Mouse (Mus musculus) midbrain, embryonic 10.5 days (tissue): ENCODE data around the gene Megf11. TPM values are rescaled to one million over a fixed set of nuclear protein-coding genes. Genes with fewer than 3 reads are reported as not detected.
"Not testable (repeated sequence)": the region's sequence is repeated elsewhere in the genome, so short reads cannot be mapped to it uniquely, and the experiment has no call there.

ENCODE experiments used
- DNase-seq: peaks from one replicate; pipeline ENCODE4 v3.0.0-alpha.2; 2017; ENCODE audit warnings: low spot score
- H3K27ac ChIP-seq: fragments of 300-500 bp; sonication (generic); replicated peaks from 2 replicates; pipeline ENCODE4 v1.5.1; 2016; ENCODE audit warnings: mild to moderate bottlenecking
- H3K27me3 ChIP-seq: fragments of 300-500 bp; sonication (generic); 2 replicates; pipeline ENCODE4 v1.6.1; 2016; ENCODE audit warnings: low read depth, mild to moderate bottlenecking; ENCODE audit not compliant: poor library complexity, severe bottlenecking
- H3K36me3 ChIP-seq: fragments of 300-500 bp; sonication (generic); 2 replicates; pipeline ENCODE4 v1.6.1; 2016; ENCODE audit warnings: mild to moderate bottlenecking, moderate library complexity
- H3K4me1 ChIP-seq: fragments of 300-500 bp; sonication (generic); 2 replicates; pipeline ENCODE4 v1.6.1; 2016
- H3K4me3 ChIP-seq: fragments of 300-500 bp; sonication (generic); 2 replicates; pipeline ENCODE4 v1.5.1; 2016; ENCODE audit warnings: mild to moderate bottlenecking, moderate library complexity
- H3K9me3 ChIP-seq: fragments of 300-500 bp; sonication (generic); replicated peaks from 2 replicates; pipeline ENCODE4 v1.6.1; 2016; ENCODE audit warnings: mild to moderate bottlenecking
- WGBS: fragments of 180-500 bp; shearing (Covaris S2); methylation state at CpG from one replicate; pipeline ENCODE4 v1.1.7; 2016; 5-methylcytosine and 5-hydroxymethylcytosine counted together
- polyA plus RNA-seq: library from polyadenylated mRNA; unstranded; fragments of >200 nt; fragmentation: Nextera tagmentation; extraction: Ambion mirVana; gene quantifications from 2 replicates; pipeline ENCODE4 v1.2.1, GENCODE M21; 2016

Megf11 gene
- polyA plus RNA-seq, 1 experiment from 2014 or later, result 1.3 TPM

DNA sequence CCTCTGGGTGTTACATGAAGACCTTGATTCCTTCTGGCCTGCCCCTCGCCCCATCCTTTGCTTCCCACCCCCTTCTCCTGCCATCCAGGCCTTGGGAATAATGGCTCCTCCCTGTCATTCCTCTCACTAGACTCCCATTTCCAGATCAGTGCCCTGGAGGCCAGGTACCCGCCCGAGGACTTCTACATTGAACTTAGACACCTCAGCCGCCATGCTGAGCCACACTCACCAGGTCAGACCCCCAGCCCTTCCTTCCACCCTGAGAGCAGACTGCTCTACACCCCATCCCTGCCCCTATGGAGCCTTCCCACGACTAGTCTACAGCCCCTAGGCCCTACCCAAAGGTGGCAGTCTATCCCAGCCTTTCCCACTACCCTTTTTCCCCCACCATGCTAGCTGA, 312.3 kb downstream of the Megf11 start:
- Histone ChIP-seq H3K4me3 (no peak overlapping the region), H3K9me3 (no peaks in the 10 kb centered on the region), H3K36me3 (peaks cover 20% of the 10 kb centered on the region), H3K4me1 (no peaks in the 10 kb centered on the region), H3K27me3 (no peaks in the 10 kb centered on the region), H3K27ac (no peak overlapping the region)
- 80% methylated on average over 5 of the region's 5 CpGs for WGBS
- DNase-seq, result no peak

DNA sequence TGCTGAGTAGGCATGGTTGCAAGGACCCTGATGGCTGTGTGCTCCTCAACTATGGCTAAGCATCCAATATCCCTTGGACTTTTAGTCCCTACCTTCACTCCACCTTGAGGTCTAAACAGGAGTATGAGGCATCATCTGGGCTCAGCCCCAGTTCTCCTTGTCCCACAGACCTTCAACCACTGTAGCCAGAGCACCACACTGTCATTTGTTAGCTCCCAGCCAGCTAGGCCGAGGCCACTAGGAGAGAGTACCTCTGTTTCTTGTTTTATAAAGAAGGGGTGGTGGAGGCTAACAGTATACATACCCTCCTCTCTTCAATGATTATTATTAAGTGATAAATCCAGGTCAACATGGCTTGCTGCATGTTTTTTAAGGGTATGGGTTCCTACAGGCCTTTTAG, 313.2 kb downstream of the Megf11 start:
- WGBS, result 86% methylated on average over 1 of the region's 1 CpGs
- H3K36me3 ChIP-seq, result peaks cover 20% of the 10 kb centered on the region
- H3K4me1 ChIP-seq, result no peaks in the 10 kb centered on the region
- H3K27me3 ChIP-seq, result no peaks in the 10 kb centered on the region
- no peaks in the 10 kb centered on the region for H3K9me3 ChIP-seq
- no peak overlapping the region for H3K4me3 ChIP-seq
- no peak for DNase-seq
- no peak overlapping the region for H3K27ac ChIP-seq

DNA sequence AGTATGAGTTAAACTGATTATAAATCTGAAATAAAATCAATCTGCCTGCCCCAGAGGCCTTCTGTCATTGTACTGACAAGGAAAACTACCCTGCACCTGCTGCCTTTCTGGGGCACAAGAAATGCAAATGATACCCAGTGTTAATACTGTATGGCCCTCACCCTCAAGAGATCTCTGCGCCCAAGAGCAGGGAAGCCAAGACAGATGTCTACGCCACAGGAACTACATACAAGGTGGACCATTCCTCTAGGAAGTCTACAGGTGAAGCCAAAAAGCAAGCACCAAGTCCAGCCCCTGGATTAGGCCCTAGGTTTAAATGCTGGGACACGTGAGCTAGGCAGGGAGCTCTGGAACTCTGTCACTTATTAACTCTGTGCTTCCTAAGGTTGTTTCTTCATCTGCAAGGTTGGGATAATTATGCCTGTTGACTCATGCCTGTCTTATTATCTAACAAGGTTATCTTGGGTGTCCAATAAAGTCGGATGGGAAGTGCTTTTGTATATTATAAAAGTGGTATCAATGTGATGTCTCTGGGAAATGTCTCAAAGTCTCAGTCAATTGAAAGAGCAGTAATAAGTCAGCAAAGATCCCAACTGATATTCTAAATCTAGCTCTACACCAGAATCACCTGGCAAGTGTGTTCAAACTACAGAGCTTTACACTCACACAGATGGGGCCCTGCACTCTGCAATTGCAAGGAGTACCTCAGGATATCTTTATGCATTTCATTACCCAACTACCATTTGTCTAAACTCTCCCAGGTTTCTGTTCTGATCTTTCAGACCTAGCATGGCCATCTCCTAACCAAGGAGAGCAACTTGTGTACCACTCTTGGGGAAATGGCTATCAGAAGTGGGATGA, 315.3 kb downstream of the Megf11 start:
- H3K4me3 ChIP-seq, result no peak overlapping the region
- DNase-seq, result no peak
- H3K27me3 ChIP-seq, result no peaks in the 10 kb centered on the region
- peaks cover 16% of the 10 kb centered on the region; the same call in 1 of the 2 replicates for H3K36me3 ChIP-seq
- WGBS, result 87% methylated on average over 4 of the region's 4 CpGs
- H3K4me1 ChIP-seq, result no peaks in the 10 kb centered on the region
- no peaks in the 10 kb centered on the region for H3K9me3 ChIP-seq
- no peak overlapping the region for H3K27ac ChIP-seq

DNA sequence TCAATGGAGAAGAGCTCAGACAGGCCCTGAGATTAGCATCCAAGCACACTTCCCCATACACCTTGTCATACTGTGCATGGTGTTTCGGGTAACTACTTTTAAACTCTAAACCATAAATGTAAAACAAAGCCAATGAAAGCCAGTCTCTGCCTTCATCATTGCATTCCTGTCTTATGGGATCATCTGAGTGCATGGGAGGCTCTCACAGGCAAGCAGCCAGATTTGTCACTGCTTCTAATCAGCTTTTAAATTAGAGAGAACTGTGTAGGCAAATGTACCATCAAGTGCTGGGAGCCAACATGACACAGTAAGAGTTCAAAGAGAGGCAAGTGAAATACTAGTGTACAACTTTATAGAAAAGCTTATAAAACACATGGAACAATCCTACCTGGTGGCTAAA, 316.2 kb downstream of the Megf11 start:
- DNase-seq, result no peak
- WGBS, result 82% methylated on average over 1 of the region's 1 CpGs
- Histone ChIP-seq H3K27ac (no peak overlapping the region), H3K4me1 (no peaks in the 10 kb centered on the region), H3K9me3 (no peaks in the 10 kb centered on the region), H3K36me3 (peaks cover 16% of the 10 kb centered on the region; the same call in 1 of the 2 replicates), H3K27me3 (no peaks in the 10 kb centered on the region), H3K4me3 (no peak overlapping the region)

DNA sequence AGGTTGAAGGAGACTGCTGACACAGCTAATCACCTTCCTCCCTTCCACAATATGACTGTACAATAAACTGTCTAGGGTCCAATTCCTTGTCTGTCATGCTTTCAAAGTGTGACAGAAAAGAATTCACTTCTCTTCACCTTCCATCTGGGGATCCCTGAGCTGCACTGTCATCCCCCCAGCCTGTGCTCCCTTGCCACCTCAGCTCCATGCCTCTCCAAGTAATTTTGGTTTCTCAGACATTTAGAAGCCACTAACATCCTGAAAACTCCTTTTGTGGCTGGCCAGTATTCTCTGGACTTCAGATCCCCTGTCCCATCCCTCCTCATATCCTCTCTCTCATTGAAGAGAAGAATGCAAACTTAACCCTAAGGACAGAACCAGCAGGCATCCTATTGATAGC, 317.0 kb downstream of the Megf11 start:
- Histone ChIP-seq H3K27me3 (no peaks in the 10 kb centered on the region), H3K4me1 (no peaks in the 10 kb centered on the region), H3K36me3 (peaks cover 13% of the 10 kb centered on the region; the same call in 1 of the 2 replicates), H3K4me3 (no peak overlapping the region), H3K27ac (no peak overlapping the region), H3K9me3 (no peaks in the 10 kb centered on the region)
- no peak for DNase-seq

DNA sequence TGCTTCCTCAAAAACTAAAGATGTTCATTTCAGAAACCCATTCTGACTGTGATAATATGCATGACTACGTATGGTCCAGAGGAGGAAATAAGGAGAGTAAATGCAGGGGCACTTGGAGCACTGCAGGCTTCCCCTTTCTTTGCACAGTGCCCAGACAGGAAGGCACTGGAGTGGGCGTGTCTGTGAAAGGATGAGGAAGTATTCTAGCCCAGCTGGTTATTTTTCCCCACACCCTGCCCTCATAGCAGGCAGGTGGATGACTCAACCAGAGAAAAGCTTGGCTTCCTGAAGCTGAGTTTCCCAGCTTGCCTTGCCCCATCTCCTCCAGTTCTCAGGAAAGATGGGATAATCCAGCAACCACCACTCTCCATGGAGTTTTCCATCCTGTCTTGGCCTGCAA, 317.5 kb downstream of the Megf11 start:
- DNase-seq, result no peak

DNA sequence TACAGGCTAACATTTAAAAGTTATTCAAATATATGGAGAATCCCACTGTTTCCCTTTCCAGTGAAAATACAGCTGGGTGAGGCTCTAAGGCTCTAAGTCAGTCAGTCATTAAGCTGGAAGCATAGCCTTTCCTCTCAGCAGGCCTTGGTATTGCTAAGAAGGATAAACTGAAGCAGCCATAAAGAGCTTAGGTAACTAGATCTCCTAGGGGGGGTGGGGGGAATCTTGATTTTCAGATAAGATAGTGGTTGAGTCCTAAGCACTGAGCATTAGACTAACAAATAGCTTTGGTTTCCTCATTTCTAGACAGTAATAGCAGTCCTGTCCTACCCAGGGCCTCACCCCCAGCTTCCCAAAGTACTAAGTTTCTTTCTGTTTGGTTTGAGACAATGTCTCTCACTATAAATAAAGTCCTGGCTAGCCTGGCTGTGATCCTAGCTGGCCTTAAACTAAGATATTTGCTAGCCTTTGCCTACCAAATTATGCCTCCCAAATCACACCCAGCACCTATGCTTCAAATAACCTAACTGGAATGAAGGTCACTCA, 318.1 kb downstream of the Megf11 start:
- no peak overlapping the region for H3K27ac ChIP-seq
- H3K4me1 ChIP-seq, result no peaks in the 10 kb centered on the region
- H3K9me3 ChIP-seq, result no peaks in the 10 kb centered on the region
- no peaks in the 10 kb centered on the region for H3K27me3 ChIP-seq
- no peak for DNase-seq
- H3K36me3 ChIP-seq, result peaks cover 21% of the 10 kb centered on the region
- no peak overlapping the region for H3K4me3 ChIP-seq

More for the DNA sequence above, 317.5 kb downstream of the Megf11 start:
- H3K4me1 ChIP-seq, result no peaks in the 10 kb centered on the region
- H3K27me3 ChIP-seq, result no peaks in the 10 kb centered on the region
- no peak overlapping the region for H3K27ac ChIP-seq
- no peaks in the 10 kb centered on the region for H3K9me3 ChIP-seq
- H3K36me3 ChIP-seq, result peaks cover 17% of the 10 kb centered on the region
- WGBS, result 79% methylated on average over 2 of the region's 2 CpGs
- H3K4me3 ChIP-seq, result no peak overlapping the region

DNA sequence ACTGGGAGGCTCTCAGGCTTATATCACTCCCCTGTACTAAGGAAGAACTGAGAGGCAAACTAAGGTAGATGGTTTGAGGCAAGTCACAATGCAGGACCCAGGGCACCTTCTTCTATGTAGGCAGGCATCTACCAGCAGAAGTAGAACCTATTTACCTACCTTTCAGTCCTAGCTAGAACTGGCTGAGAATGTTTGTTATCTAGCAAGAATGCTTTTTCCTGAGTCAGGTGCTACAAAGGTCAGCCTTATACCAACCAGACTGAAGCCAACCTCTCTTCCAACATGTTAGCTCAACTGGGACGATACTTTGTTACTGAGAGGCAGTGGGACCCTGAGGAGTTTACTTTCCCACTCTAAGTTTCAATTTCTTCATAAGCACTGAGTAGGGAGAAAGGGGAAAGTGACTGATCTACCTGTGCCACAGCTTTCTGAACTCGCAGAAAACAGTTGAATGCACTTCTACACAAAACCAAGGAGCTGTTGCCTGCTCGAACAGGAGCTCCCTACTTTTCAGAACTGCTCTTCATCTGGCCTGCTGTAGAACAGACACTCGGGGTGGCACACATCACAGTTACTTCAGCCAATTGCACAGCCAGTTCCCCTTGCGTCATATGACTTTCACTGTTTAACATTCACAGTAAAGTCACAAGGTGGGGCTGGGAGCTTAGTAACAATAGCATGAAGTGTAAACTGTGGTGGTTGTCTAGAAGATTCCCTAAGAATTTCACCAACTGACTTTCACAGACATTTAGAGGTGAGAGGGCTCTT, 318.8 kb downstream of the Megf11 start:
- Histone ChIP-seq H3K4me3 (no peak overlapping the region), H3K4me1 (no peaks in the 10 kb centered on the region)
- no peak for DNase-seq

DNA sequence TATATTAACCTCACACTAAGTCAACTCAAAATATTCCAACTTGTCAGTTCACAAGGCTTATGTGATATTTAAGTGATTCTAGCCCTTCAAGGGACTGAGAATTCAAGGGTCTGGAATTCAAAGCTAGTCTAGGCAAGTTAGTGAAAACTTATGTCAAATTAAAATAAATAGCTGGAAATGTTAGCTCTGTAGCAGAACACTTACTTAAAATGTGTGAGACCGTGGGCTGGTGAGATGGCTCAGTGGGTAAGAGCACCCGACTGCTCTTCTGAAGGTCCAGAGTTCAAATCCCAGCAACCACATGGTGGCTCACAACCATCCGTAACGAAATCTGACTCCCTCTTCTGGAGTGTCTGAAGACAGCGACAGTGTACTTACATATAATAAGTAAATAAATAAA, 324.9 kb downstream of the Megf11 start:
- WGBS, result 91% methylated on average over 5 of the region's 5 CpGs

More for the DNA sequence above, 318.8 kb downstream of the Megf11 start:
- no peaks in the 10 kb centered on the region for H3K9me3 ChIP-seq
- H3K27ac ChIP-seq, result no peak overlapping the region
- H3K36me3 ChIP-seq, result peaks cover 21% of the 10 kb centered on the region
- 88% methylated on average over 5 of the region's 5 CpGs for WGBS
- no peaks in the 10 kb centered on the region for H3K27me3 ChIP-seq

DNA sequence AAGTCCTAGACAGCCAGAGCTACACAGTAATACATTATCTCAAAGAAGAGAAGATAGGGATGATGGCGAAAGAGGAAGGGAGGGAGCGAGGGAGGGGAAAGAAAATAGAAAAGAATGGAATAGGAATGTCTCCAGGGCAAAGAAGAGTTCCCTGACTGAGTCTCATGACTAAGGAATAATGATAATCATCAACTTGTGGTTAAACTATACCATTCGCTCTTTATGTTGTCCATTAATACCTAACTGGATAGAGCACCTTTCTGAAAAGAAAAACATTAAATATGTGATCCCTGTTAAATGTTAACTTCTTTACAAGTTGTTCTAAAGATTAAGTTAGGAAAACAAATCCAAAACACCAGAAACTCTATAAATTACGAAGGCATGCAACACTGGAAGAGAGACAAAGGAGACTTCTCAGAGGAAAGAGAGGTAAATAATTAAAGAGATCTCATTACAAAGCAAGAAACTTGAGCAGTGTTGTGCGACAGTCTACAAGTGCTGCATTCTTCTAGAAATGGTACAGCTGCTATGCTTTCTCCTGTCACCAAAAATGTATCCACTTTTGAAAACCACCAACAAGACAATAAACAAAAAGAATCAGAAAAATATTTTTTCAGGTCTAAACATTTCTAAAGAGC, 334.2 kb downstream of the Megf11 start:
- Histone ChIP-seq H3K27me3 (no peaks in the 10 kb centered on the region), H3K9me3 (no peaks in the 10 kb centered on the region), H3K4me1 (no peaks in the 10 kb centered on the region), H3K4me3 (no peak overlapping the region), H3K36me3 (peaks cover 59% of the 10 kb centered on the region), H3K27ac (no peak overlapping the region)
- DNase-seq, result no peak
- WGBS, result 85% methylated on average over 5 of the region's 5 CpGs

More for the DNA sequence above, 324.9 kb downstream of the Megf11 start:
- H3K27me3 ChIP-seq, DNase-seq, H3K27ac ChIP-seq, H3K4me3 ChIP-seq, H3K9me3 ChIP-seq, H3K4me1 ChIP-seq: not testable (repeated sequence)
- peaks cover 34% of the 10 kb centered on the region for H3K36me3 ChIP-seq

DNA sequence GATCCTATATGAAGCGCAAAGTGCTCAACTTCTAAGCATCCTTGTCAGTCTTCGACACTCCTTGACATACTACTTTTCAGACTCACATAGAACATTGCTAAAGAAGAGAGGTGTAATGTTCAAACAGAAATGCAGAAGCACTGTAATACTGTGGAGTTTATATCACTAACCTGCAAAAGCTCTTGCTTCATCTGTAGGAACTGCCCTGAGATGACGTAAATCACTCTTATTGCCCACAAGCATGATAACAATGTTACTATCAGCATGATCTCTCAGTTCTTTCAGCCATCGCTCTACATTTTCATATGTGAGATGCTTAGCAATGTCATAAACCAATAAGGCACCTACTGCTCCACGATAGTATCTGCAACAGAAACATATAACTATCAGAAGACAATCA, 341.0 kb downstream of the Megf11 start:
- Histone ChIP-seq H3K9me3 (no peaks in the 10 kb centered on the region), H3K27ac (no peak overlapping the region), H3K4me1 (no peaks in the 10 kb centered on the region), H3K27me3 (no peaks in the 10 kb centered on the region), H3K4me3 (no peak overlapping the region), H3K36me3 (peaks cover 59% of the 10 kb centered on the region)
- no peak for DNase-seq
- 96% methylated on average over 5 of the region's 5 CpGs for WGBS

DNA sequence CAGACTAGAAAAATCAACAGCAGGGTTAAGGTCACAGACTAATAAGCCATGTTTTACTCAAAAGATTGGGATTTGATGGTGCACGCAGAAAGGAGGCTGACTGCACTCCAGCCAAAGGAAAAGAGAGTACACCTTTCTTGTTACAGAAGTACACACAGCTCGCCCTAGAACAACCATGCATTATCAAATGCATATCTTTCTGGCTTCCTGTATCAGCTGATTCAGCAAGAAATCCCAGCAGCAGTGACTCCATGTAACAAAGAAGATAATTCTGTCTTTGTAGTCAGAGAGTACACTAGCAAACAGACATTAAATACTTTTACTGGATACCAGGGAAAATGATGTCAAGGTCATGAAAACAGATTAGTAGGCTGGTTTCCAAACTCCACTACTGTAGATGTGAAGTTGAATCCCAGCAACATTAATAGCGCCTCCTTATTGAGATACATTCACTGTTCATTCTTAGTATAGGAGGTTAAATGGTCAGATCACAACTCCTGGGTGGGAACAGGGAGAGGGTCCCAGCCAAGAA, 345.7 kb downstream of the Megf11 start:
- Histone ChIP-seq H3K9me3 (no peaks in the 10 kb centered on the region), H3K27me3 (no peaks in the 10 kb centered on the region), H3K27ac (no peak overlapping the region), H3K4me1 (peaks cover 6% of the 10 kb centered on the region), H3K36me3 (peaks cover 20% of the 10 kb centered on the region), H3K4me3 (no peak overlapping the region)
- no peak for DNase-seq
- WGBS, result 91% methylated on average over 3 of the region's 3 CpGs
